Mouse (Mus musculus) cerebellum, adult 2 months (tissue): ENCODE measurements at regions not wholly inside any gene's neighbourhood (a gene's known extent, or its start where the extent isn't known, plus 50 kb on each side); places are given as distances from the start of the nearest gene placed in this dataset.

Source experiments
- CTCF ChIP-seq: fragments of 200-500 bp; IDR thresholded peaks from 2 replicates; pipeline ENCODE4 v1.5.1; 2011; ENCODE audit warnings: low read depth, mild to moderate bottlenecking, control low read depth, low read length, moderate library complexity, borderline replicate concordance; ENCODE audit not compliant: insufficient read depth
- POLR2A ChIP-seq: fragments of 200-500 bp; IDR thresholded peaks from 2 replicates; pipeline ENCODE4 v1.6.1; 2011; ENCODE audit warnings: low read length, control low read depth, borderline replicate concordance; ENCODE audit not compliant: insufficient read depth

DNA sequence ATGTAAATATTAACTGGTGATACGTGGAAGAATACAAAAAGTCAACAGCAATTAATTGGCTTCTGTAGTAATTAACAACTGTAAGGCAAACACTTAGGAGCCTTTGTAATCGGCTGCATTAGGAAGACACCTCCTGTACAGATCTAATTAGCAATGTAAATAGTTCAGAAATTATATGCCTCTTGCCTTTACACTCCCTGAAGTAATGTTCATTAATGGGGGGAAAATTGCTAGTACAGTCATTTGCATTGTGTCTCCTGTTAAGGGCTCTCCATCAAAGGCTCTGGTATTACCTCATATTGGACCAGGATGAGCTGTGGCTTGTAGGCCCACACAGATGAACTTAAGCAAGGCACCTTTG, 276.1 kb upstream of the Megf9 start:
- TF ChIP-seq CTCF (no peak), POLR2A (no peak)
